Mouse (Mus musculus) MEL (cell line): ENCODE data around the gene Cactin. TPM values are rescaled to one million over a fixed set of nuclear protein-coding genes. Genes with fewer than 3 reads are reported as not detected.

Source experiments
- DNase-seq: peaks from one replicate; pipeline ENCODE4 v3.0.0; 2011; ENCODE audit warnings: low read depth, low spot score
- H3K27ac ChIP-seq: 2 replicates; pipeline ENCODE4 v1.5.1; 2012; ENCODE audit warnings: low read depth, mild to moderate bottlenecking, control low read depth, low read length, moderate library complexity; ENCODE audit not compliant: control insufficient read depth
- H3K27me3 ChIP-seq, 2 experiments: fragments of 150-350 bp in 1 of 2; sonication (generic) in 1 of 2; 2 replicates each; pipeline ENCODE4 v1.6.1; 2012; ENCODE audit warnings: low read length in 2 of 2, mild to moderate bottlenecking in 2 of 2, improper control_type of control experiment in 1 of 2, moderate library complexity in 1 of 2; ENCODE audit not compliant: insufficient read depth in 2 of 2, control insufficient read depth in 1 of 2
- H3K36me3 ChIP-seq, 2 experiments: 2 replicates each; pipeline ENCODE4 v1.6.1; 2012 to 2014; ENCODE audit warnings: low read length in 2 of 2, improper control_type of control experiment in 1 of 2, inconsistent platforms in 1 of 2, mild to moderate bottlenecking in 1 of 2; ENCODE audit not compliant: insufficient read depth in 2 of 2, control insufficient read depth in 1 of 2
- H3K4me1 ChIP-seq, 2 experiments: fragments of 150-350 bp in 1 of 2; sonication (generic) in 1 of 2; 2 replicates each; pipeline ENCODE4 v1.6.1; 2012; ENCODE audit warnings: low read length in 2 of 2, improper control_type of control experiment in 1 of 2, mild to moderate bottlenecking in 1 of 2; ENCODE audit not compliant: insufficient read depth in 2 of 2, control insufficient read depth in 1 of 2
- H3K4me3 ChIP-seq, 2 experiments: fragments of 150-350 bp in 1 of 2; sonication (generic) in 1 of 2; 2 replicates each; pipeline ENCODE4 v1.5.1; 2012; ENCODE audit warnings: low read depth in 2 of 2, low read length in 2 of 2, mild to moderate bottlenecking in 2 of 2, moderate library complexity in 2 of 2, control low read depth in 1 of 2, improper control_type of control experiment in 1 of 2; ENCODE audit not compliant: control insufficient read depth in 1 of 2, insufficient read depth in 1 of 2
- H3K79me2 ChIP-seq: 2 replicates; pipeline ENCODE4 v1.6.1; 2012; ENCODE audit warnings: mild to moderate bottlenecking, low read length, moderate library complexity; ENCODE audit not compliant: control insufficient read depth, poor library complexity, insufficient read depth
- H3K9ac ChIP-seq: 2 replicates; pipeline ENCODE4 v1.6.1; 2012; ENCODE audit warnings: low read depth, mild to moderate bottlenecking, control low read depth, low read length, moderate library complexity; ENCODE audit not compliant: control insufficient read depth, poor library complexity, severe bottlenecking
- H3K9me3 ChIP-seq: fragments of 150-350 bp; sonication (generic); replicated peaks from 2 replicates; pipeline ENCODE4 v1.6.1; 2012; ENCODE audit warnings: mild to moderate bottlenecking, low read length, improper control_type of control experiment, moderate library complexity; ENCODE audit not compliant: insufficient read depth
- CHD1 ChIP-seq: IDR thresholded peaks from 2 replicates; pipeline ENCODE4 v1.6.1; 2012; ENCODE audit warnings: low read depth, mild to moderate bottlenecking, inconsistent platforms, low read length, improper control_type of control experiment
- CTCF ChIP-seq, 3 experiments: IDR thresholded peaks in 2 of 3; conservative IDR thresholded peaks in 1 of 3; 2 replicates each; pipeline ENCODE4 v1.5.1; 2011 to 2012; ENCODE audit warnings: low read length in 3 of 3, low read depth in 2 of 3, mild to moderate bottlenecking in 2 of 3, improper control_type of control experiment in 1 of 3, inconsistent platforms in 1 of 3, mixed read lengths in 1 of 3, moderate library complexity in 1 of 3; ENCODE audit not compliant: control insufficient read depth in 1 of 3, insufficient read depth in 1 of 3, poor library complexity in 1 of 3, severe bottlenecking in 1 of 3
- GATA1 ChIP-seq: IDR thresholded peaks from 2 replicates; pipeline ENCODE4 v1.6.1; 2011; ENCODE audit warnings: low read depth, low read length, improper control_type of control experiment
- JUND ChIP-seq: IDR thresholded peaks from 2 replicates; pipeline ENCODE4 v1.6.1; 2011; ENCODE audit warnings: low read depth, mild to moderate bottlenecking, improper control_type of control experiment, low read length
- KAT2A ChIP-seq: conservative IDR thresholded peaks from 2 replicates; pipeline ENCODE4 v1.6.1; 2012; ENCODE audit warnings: low read depth, low read length, improper control_type of control experiment, inconsistent platforms
- MAFK ChIP-seq: IDR thresholded peaks from 2 replicates; pipeline ENCODE4 v1.6.1; 2011; ENCODE audit warnings: low read depth, mild to moderate bottlenecking, low read length, improper control_type of control experiment, borderline replicate concordance
- MAX ChIP-seq: IDR thresholded peaks from 2 replicates; pipeline ENCODE4 v1.6.1; 2011; ENCODE audit warnings: low read length, improper control_type of control experiment
- MYC ChIP-seq: IDR thresholded peaks from 2 replicates; pipeline ENCODE4 v1.6.1; 2011; ENCODE audit warnings: low read depth, mild to moderate bottlenecking, low read length, improper control_type of control experiment, moderate library complexity
- NRF1 ChIP-seq: IDR thresholded peaks from 2 replicates; pipeline ENCODE4 v1.6.1; 2014; ENCODE audit warnings: low read depth, mild to moderate bottlenecking, inconsistent platforms, low read length, improper control_type of control experiment, moderate library complexity; ENCODE audit not compliant: poor library complexity, insufficient read depth, severe bottlenecking
- POLR2AphosphoS5 ChIP-seq: IDR thresholded peaks from 2 replicates; pipeline ENCODE4 v1.6.1; 2012; ENCODE audit warnings: low read depth, borderline replicate concordance, mild to moderate bottlenecking, inconsistent platforms, low read length, moderate library complexity, mixed read lengths
- RAD21 ChIP-seq: IDR thresholded peaks from 2 replicates; pipeline ENCODE4 v1.6.1; 2011; ENCODE audit warnings: mild to moderate bottlenecking, low read depth, low read length, improper control_type of control experiment
- USF1 ChIP-seq: IDR thresholded peaks from 2 replicates; pipeline ENCODE4 v1.6.1; 2014; ENCODE audit warnings: low read depth, mild to moderate bottlenecking, inconsistent platforms, low read length, improper control_type of control experiment, moderate library complexity
- ZKSCAN1 ChIP-seq: IDR thresholded peaks from 2 replicates; pipeline ENCODE4 v1.6.1; 2012; ENCODE audit warnings: low read depth, mild to moderate bottlenecking, inconsistent platforms, low read length, improper control_type of control experiment, moderate library complexity
- ZNF384 ChIP-seq: IDR thresholded peaks from 2 replicates; pipeline ENCODE4 v1.6.1; 2012; ENCODE audit warnings: low read depth, mild to moderate bottlenecking, inconsistent platforms, low read length, improper control_type of control experiment
- polyA plus RNA-seq, 2 experiments: library from polyadenylated mRNA; stranded (reverse) in 1 of 2; unstranded in 1 of 2; fragments of >175 nt in 1 of 2; fragments of >200 nt in 1 of 2; gene quantifications; 2 replicates each; pipeline versions ENCODE4 v1.2.1 to v1.2.4; 2012; ENCODE audit warnings: low replicate concordance in 2 of 2, low read depth in 1 of 2; ENCODE audit not compliant: insufficient read length in 2 of 2, insufficient read depth in 1 of 2, missing spikeins in 1 of 2
- total RNA-seq: library from RNA; depleted of rRNA; stranded (reverse); fragments of 300-350 nt; gene quantifications from 2 replicates; pipeline ENCODE4 v1.2.3, GENCODE M21; 2012

The Cactin gene
- total and polyA plus RNA-seq, 3 experiments = 47.6 to 66.8 TPM; not detected in 1

- 0 out of 4 replicates have a peak, but pooled peaks cover 0 to 3% of the 10 kb centered on the region in 2 experiments for H3K4me1 ChIP-seq
- no peak overlapping the region for H3K4me3 ChIP-seq
- no peak for DNase-seq
- H3K79me2 ChIP-seq = no peaks in the 10 kb centered on the region
- no peak overlapping the region for H3K9ac ChIP-seq
- no peaks in the 10 kb centered on the region for H3K9me3 ChIP-seq
- no peaks in the 10 kb centered on the region for H3K27me3 ChIP-seq
- H3K27ac ChIP-seq = no peak overlapping the region
- no peaks in the 10 kb centered on the region; a peak in 2 of 4 replicates for H3K36me3 ChIP-seq
- TF ChIP-seq CTCF (IDR thresholded peaks at IDR 0.05 in 2 of 3, conservative IDR thresholded peaks at IDR 0.05 in 1 of 3; ENCODE audit: control insufficient read depth in 1 of 3, insufficient read depth in 1 of 3, low read depth in 2 of 3, low read length in 3 of 3, poor library complexity in 1 of 3, severe bottlenecking in 1 of 3) (peak in 2 of 3 experiments; percentile 6 to 35; a peak in 3 of 6 replicates), MAX (no peak)
Measured at GRCm38 (mm10) chr10:81277676-81278075, 43.2 kb upstream of the Cactin start.

DNA sequence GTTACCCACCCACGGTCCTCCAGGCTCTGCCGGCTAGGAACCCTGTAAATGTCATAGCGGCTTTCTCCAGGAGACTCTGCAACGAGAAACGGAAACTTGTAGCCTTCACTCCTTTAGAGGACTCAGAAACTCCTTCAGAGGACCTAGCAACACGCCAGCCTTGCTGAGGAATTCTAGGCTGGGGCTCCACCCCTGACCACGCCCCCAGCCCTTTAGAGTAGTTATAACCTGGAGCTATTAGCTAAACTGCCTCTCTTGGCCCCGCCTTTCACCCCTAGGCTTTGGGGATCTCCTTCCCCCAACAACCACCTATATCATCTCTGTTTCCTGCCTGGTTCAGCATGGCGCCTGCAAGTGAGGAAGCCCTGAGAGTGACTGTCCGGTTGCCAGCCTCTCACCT, 41.4 kb upstream of the Cactin start:
- no peaks in the 10 kb centered on the region for H3K27me3 ChIP-seq
- H3K4me1 ChIP-seq = 0 out of 4 replicates have a peak, but pooled peaks cover 0 to 3% of the 10 kb centered on the region in 2 experiments
- H3K79me2 ChIP-seq = no peaks in the 10 kb centered on the region
- DNase-seq = peak; percentile 76
- H3K9me3 ChIP-seq = no peaks in the 10 kb centered on the region
- H3K4me3 ChIP-seq = no peak overlapping the region
- TF ChIP-seq ZNF384 (no peak), MAFK (no peak), ZKSCAN1 (no peak), MYC (no peak), JUND (no peak), KAT2A (no peak), USF1 (no peak), RAD21 (no peak)
- H3K36me3 ChIP-seq = no peaks in the 10 kb centered on the region; a peak in 1 of 4 replicates
- H3K9ac ChIP-seq = no peak overlapping the region
- no peak overlapping the region for H3K27ac ChIP-seq

- TF ChIP-seq KAT2A = no peak
- TF ChIP-seq CHD1 = no peak
- TF ChIP-seq MYC = no peak
- no peak for TF ChIP-seq NRF1
- no peak for TF ChIP-seq POLR2AphosphoS5
- no peak for TF ChIP-seq GATA1
- TF ChIP-seq JUND = no peak
- no peak for TF ChIP-seq USF1
- no peak for DNase-seq
- no peaks in the 10 kb centered on the region for H3K9me3 ChIP-seq
- no peak overlapping the region for H3K9ac ChIP-seq
- H3K36me3 ChIP-seq = peaks cover 0 to 7% of the 10 kb centered on the region in 2 experiments; a peak in 2 of 4 replicates
- no peaks in the 10 kb centered on the region for H3K79me2 ChIP-seq
- no peaks in the 10 kb centered on the region for H3K27me3 ChIP-seq
- H3K4me1 ChIP-seq = peaks cover 2 to 12% of the 10 kb centered on the region in 2 experiments; a peak in 3 of 4 replicates
- no peak overlapping the region for H3K27ac ChIP-seq
- no peak overlapping the region for H3K4me3 ChIP-seq
Measured at GRCm38 (mm10) chr10:81284189-81284588, 36.7 kb upstream of the Cactin start.
